29 mouse cellular contexts compared by ENCODE assay signal in the genomic region with DNA sequence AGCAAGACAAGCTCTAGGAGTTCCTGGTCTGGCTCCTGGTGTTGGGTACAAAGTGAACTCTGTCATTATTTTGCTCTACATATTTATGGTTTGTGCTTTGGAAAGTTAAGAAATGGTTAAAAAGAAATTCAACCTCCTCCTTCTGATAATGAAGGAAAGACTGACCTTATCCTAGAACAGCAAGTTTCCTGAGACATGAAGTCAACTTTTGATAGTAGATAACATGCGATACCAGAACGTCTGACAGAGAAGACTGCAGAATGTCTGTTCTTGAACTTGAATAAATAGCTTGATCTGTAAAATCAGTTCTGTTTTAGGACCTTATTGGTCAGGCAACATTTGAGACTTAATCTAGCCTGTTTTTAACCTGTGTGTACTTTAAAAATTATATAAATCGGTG. TPM values are rescaled to one million over a fixed set of nuclear protein-coding genes. Genes with fewer than 3 reads are reported as not detected.
DNase-seq lines count a peak whose midpoint lies in the region; ATAC-seq and TF ChIP-seq lines count a peak whose summit lies in the region.
"Had no signal": no experiment of that assay in that cellular context is flagged by ENCODE, and none has a peak within 500 bp of the region (broad histone marks: within the 10 kb centered on the region; RNA-seq: fewer than 3 reads in every experiment).

No protein-coding gene starts in this region.

- H3K36me3 ChIP-seq in G1E (replicated peaks) = peaks cover 7% of the 10 kb centered on the region
- H3K36me3 ChIP-seq in liver, embryonic 12.5 days = no peaks in the 10 kb centered on the region
- H3K36me3 ChIP-seq in liver, embryonic 15.5 days (replicated peaks) = no peaks in the 10 kb centered on the region
- H3K36me3 ChIP-seq: embryonic facial prominence, embryonic 10.5 days; embryonic facial prominence, embryonic 13.5 days; forebrain, embryonic 12.5 days; forebrain, embryonic 15.5 days; heart, embryonic 10.5 days; heart, embryonic 13.5 days; hindbrain, embryonic 12.5 days; hindbrain, embryonic 15.5 days had no signal

- peak overlapping the region; percentile 41; the same call in 1 of the 2 replicates for H3K27ac ChIP-seq in liver, embryonic 12.5 days
- H3K27ac ChIP-seq in liver, embryonic 15.5 days (replicated peaks) = no peak overlapping the region
- H3K27ac ChIP-seq: embryonic facial prominence, embryonic 10.5 days; embryonic facial prominence, embryonic 13.5 days; forebrain, embryonic 12.5 days; forebrain, embryonic 15.5 days; heart, adult 2 months; heart, embryonic 10.5 days; heart, embryonic 13.5 days; hindbrain, embryonic 12.5 days; hindbrain, embryonic 15.5 days had no signal

- H3K9ac ChIP-seq in liver, embryonic 12.5 days = no peak overlapping the region
- H3K9ac ChIP-seq in liver, embryonic 15.5 days = no peak overlapping the region
- H3K9ac ChIP-seq: embryonic facial prominence, embryonic 13.5 days; forebrain, embryonic 12.5 days; forebrain, embryonic 15.5 days; heart, embryonic 13.5 days; hindbrain, embryonic 12.5 days; hindbrain, embryonic 15.5 days had no signal

- no peaks in the 10 kb centered on the region for H3K27me3 ChIP-seq in G1E (ENCODE audit: insufficient read depth, low read length)
- H3K27me3 ChIP-seq in liver, embryonic 12.5 days (replicated peaks) = no peaks in the 10 kb centered on the region
- no peaks in the 10 kb centered on the region for H3K27me3 ChIP-seq in liver, embryonic 15.5 days
- H3K27me3 ChIP-seq: CH12.LX; embryonic facial prominence, embryonic 13.5 days; forebrain, embryonic 12.5 days; forebrain, embryonic 15.5 days; heart, embryonic 13.5 days; hindbrain, embryonic 12.5 days; hindbrain, embryonic 15.5 days had no signal

- peak overlapping the region; percentile 27; the same call in 1 of the 2 replicates for H3K4me2 ChIP-seq in liver, embryonic 12.5 days
- H3K4me2 ChIP-seq in liver, embryonic 15.5 days = no peak overlapping the region
- H3K4me2 ChIP-seq: embryonic facial prominence, embryonic 13.5 days; forebrain, embryonic 12.5 days; forebrain, embryonic 15.5 days; heart, embryonic 13.5 days; hindbrain, embryonic 12.5 days; hindbrain, embryonic 15.5 days had no signal

- WGBS in liver, embryonic 12.5 days (ENCODE audit: insufficient replicate concordance) = 30% methylated on average over 3 of the region's 3 CpGs
- 23% methylated on average over 3 of the region's 3 CpGs for WGBS in liver, embryonic 15.5 days (ENCODE audit: insufficient replicate concordance)

- ATAC-seq in G1E (ENCODE audit: extremely low read depth, insufficient number of reproducible peaks, low FRiP score, poor library complexity, severe bottlenecking) = peak; percentile 52
- peak; percentile 62; the same call in 1 of the 2 replicates for ATAC-seq in liver, embryonic 12.5 days
- ATAC-seq in liver, embryonic 15.5 days (ENCODE audit: insufficient read depth) = peak; percentile 42; the same call in 1 of the 2 replicates
- ATAC-seq in megakaryocyte progenitor cell, adult 5-6 weeks (replicated peaks; ENCODE audit: poor library complexity) = 0 out of 2 replicates have a peak, but pooled peaks have one; percentile 10
- ATAC-seq: activated CD4-positive, CD25-positive, alpha-beta regulatory T cell, adult 4 months; forebrain, embryonic 15.5 days had no signal

- intact Hi-C loops in heart, postnatal 10 days (cut with DNase I) = no loop called here

- H3K9me3 ChIP-seq in G1E (replicated peaks) = no peaks in the 10 kb centered on the region
- H3K9me3 ChIP-seq in liver, embryonic 12.5 days (replicated peaks) = no peaks in the 10 kb centered on the region
- H3K9me3 ChIP-seq in liver, embryonic 15.5 days (replicated peaks) = no peaks in the 10 kb centered on the region
- H3K9me3 ChIP-seq: embryonic facial prominence, embryonic 10.5 days; embryonic facial prominence, embryonic 13.5 days; forebrain, embryonic 12.5 days; forebrain, embryonic 15.5 days; heart, embryonic 10.5 days; heart, embryonic 13.5 days; hindbrain, embryonic 12.5 days; hindbrain, embryonic 15.5 days had no signal

- peaks cover 54% of the 10 kb centered on the region for H3K4me1 ChIP-seq in G1E (ENCODE audit: insufficient read depth, low read depth, low read length)
- H3K4me1 ChIP-seq in liver, embryonic 12.5 days = peaks cover 50% of the 10 kb centered on the region
- H3K4me1 ChIP-seq in liver, embryonic 15.5 days (replicated peaks) = peaks cover 30% of the 10 kb centered on the region
- H3K4me1 ChIP-seq: embryonic facial prominence, embryonic 10.5 days; embryonic facial prominence, embryonic 13.5 days; forebrain, embryonic 12.5 days; forebrain, embryonic 15.5 days; heart, embryonic 10.5 days; hindbrain, embryonic 12.5 days; hindbrain, embryonic 15.5 days had no signal

- TF ChIP-seq CTCF in G1E (IDR thresholded peaks at IDR 0.05; ENCODE audit: low read depth, low read length) = no peak

- DNase-seq in G1E (ENCODE audit: low spot score) = no peak
- no peak for DNase-seq in heart, postnatal 10 days
- no peak for DNase-seq in adrenal gland, adult 8-10 months
- no peak for DNase-seq in adrenal gland, adult 2 months
- DNase-seq: adrenal gland, postnatal 14 days; B cell, adult 2 months; cerebellum, adult 11 months; cerebellum, adult 2 months; cerebellum, adult 9-11 months; cerebellum, postnatal 25 days; embryo, embryonic 11 days; gastrocnemius, postnatal 10 days; gastrocnemius, postnatal 36 days; heart, adult 2 months had no signal

- no peak overlapping the region for H3K4me3 ChIP-seq in G1E (ENCODE audit: low read depth, low read length)
- H3K4me3 ChIP-seq in liver, embryonic 12.5 days = no peak overlapping the region
- no peak overlapping the region for H3K4me3 ChIP-seq in liver, embryonic 15.5 days (replicated peaks)
- H3K4me3 ChIP-seq: embryonic facial prominence, embryonic 10.5 days; embryonic facial prominence, embryonic 13.5 days; erythroblast, embryonic 14.5 days; forebrain, embryonic 12.5 days; forebrain, embryonic 15.5 days; heart, adult 2 months; heart, embryonic 10.5 days; heart, embryonic 13.5 days; hindbrain, embryonic 12.5 days; hindbrain, embryonic 15.5 days had no signal

RNA-seq across cellular contexts. Expression of gene Cetn4, which starts 14.1 kb away (rescaled TPM):
- total RNA-seq in G1E (2014; fragmentation: Nextera tagmentation) (18.2 and 26.3 TPM in 2 replicates), G1E (2017) (14.8 and 15.7 TPM in 2 replicates)
- 6.3 TPM in 2 replicates for polyA plus RNA-seq in G1E (2012)
- polyA plus RNA-seq in liver, embryonic 12.5 days (2016; fragmentation: Nextera tagmentation; extraction: Ambion mirVana) = 1.7 and 2.3 TPM in 2 replicates
- 0.84 and 1.7 TPM in 2 replicates for polyA plus RNA-seq in liver, embryonic 15.5 days (2015; fragmentation: Nextera tagmentation; extraction: Ambion mirVana)
- total RNA-seq in megakaryocyte progenitor cell, adult 5-6 weeks (2015) = 3.8 and 5.2 TPM in 2 replicates
- 0.62 and 4.2 TPM in 2 replicates for total RNA-seq in megakaryocyte progenitor cell, adult 5-6 weeks (2017)
- under 1 TPM; 0.57 to 0.93 TPM for total RNA-seq in heart, postnatal 10 days (2021)
- total RNA-seq in adrenal gland, adult 8-10 months (2022) = 1 to 10 TPM; 3.4 to 7.9 (median 5.7) TPM
- total RNA-seq in adrenal gland, adult 2 months (2021) = 1 to 10 TPM; 5.0 to 6.8 TPM
- 0.19 TPM in 1 of 2 replicates, not detected in the other for polyA plus RNA-seq in adrenal gland, adult 2 months (2012; rRNA removed)

RNA-seq across cellular contexts. Expression of gene Bbs12, which starts 14.3 kb away (rescaled TPM):
- total RNA-seq in G1E (2014; fragmentation: Nextera tagmentation) (26.5 and 27.3 TPM in 2 replicates), G1E (2017) (25.3 and 31.6 TPM in 2 replicates)
- 0.51 and 0.52 TPM in 2 replicates for polyA plus RNA-seq in G1E (2012)
- polyA plus RNA-seq in liver, embryonic 12.5 days (2016; fragmentation: Nextera tagmentation; extraction: Ambion mirVana) = 5.2 and 5.9 TPM in 2 replicates
- polyA plus RNA-seq in liver, embryonic 15.5 days (2015; fragmentation: Nextera tagmentation; extraction: Ambion mirVana) = 2.6 and 3.2 TPM in 2 replicates
- 3.4 and 6.0 TPM in 2 replicates for total RNA-seq in megakaryocyte progenitor cell, adult 5-6 weeks (2015)
- total RNA-seq in megakaryocyte progenitor cell, adult 5-6 weeks (2017) = 6.6 TPM in 2 replicates
- 1 to 10 TPM; 1.2 to 1.7 TPM for total RNA-seq in heart, postnatal 10 days (2021)
- 10 to 100 TPM in 1 of 4 experiments, 1 to 10 TPM in 3; 5.7 to 10.3 (median 7.2) TPM for total RNA-seq in adrenal gland, adult 8-10 months (2022)
- total RNA-seq in adrenal gland, adult 2 months (2021) = 1 to 10 TPM; 3.9 to 5.1 TPM
- 0.35 and 0.52 TPM in 2 replicates for polyA plus RNA-seq in adrenal gland, adult 2 months (2012; rRNA removed)
- polyA plus RNA-seq: erythroblast, embryonic 14.5 days had no signal

RNA-seq across cellular contexts. Expression of gene Fgf2, which starts 21.5 kb away (rescaled TPM):
- total RNA-seq in G1E (2014; fragmentation: Nextera tagmentation) (6.6 and 6.8 TPM in 2 replicates), G1E (2017) (3.9 and 4.9 TPM in 2 replicates)
- 0.37 and 0.95 TPM in 2 replicates for polyA plus RNA-seq in G1E (2012)
- polyA plus RNA-seq in liver, embryonic 12.5 days (2016; fragmentation: Nextera tagmentation; extraction: Ambion mirVana) = 0.25 and 0.30 TPM in 2 replicates
- polyA plus RNA-seq in liver, embryonic 15.5 days (2015; fragmentation: Nextera tagmentation; extraction: Ambion mirVana) = 0.12 and 0.14 TPM in 2 replicates
- not detected in 2 replicates for total RNA-seq in megakaryocyte progenitor cell, adult 5-6 weeks (2015)
- total RNA-seq in megakaryocyte progenitor cell, adult 5-6 weeks (2017) = 0.10 and 0.21 TPM in 2 replicates
- total RNA-seq in heart, postnatal 10 days (2021) = 1 to 10 TPM; 3.2 to 3.8 TPM
- 1 to 10 TPM; 3.9 to 9.8 (median 7.4) TPM for total RNA-seq in adrenal gland, adult 8-10 months (2022)
- total RNA-seq in adrenal gland, adult 2 months (2021) = 1 to 10 TPM; 4.3 to 4.7 TPM
- 1.7 and 2.0 TPM in 2 replicates for polyA plus RNA-seq in adrenal gland, adult 2 months (2012; rRNA removed)
- total RNA-seq: granulocyte monocyte progenitor cell, adult 5-6 weeks had no signal
- polyA plus RNA-seq: erythroblast, embryonic 14.5 days had no signal

Comparison
In these comparisons a context has a peak if more than half of its experiments do, and no peak if none do; other contexts are left out.
1. ATAC-seq: peak in every context shown above with its lines; median percentile 62 in liver, embryonic 12.5 days; 52 in G1E; 42 in liver, embryonic 15.5 days; 10 in megakaryocyte progenitor cell, adult 5-6 weeks.